Mouse (Mus musculus): ENCODE data around the gene Cdk16. TPM values are rescaled to one million over a fixed set of nuclear protein-coding genes. Genes with fewer than 3 reads are reported as not detected.

Gene Cdk16
- 73.6 and 77.1 TPM in 2 replicates for polyA plus RNA-seq (2015; fragmentation: Nextera tagmentation; extraction: Ambion mirVana)

DNA sequence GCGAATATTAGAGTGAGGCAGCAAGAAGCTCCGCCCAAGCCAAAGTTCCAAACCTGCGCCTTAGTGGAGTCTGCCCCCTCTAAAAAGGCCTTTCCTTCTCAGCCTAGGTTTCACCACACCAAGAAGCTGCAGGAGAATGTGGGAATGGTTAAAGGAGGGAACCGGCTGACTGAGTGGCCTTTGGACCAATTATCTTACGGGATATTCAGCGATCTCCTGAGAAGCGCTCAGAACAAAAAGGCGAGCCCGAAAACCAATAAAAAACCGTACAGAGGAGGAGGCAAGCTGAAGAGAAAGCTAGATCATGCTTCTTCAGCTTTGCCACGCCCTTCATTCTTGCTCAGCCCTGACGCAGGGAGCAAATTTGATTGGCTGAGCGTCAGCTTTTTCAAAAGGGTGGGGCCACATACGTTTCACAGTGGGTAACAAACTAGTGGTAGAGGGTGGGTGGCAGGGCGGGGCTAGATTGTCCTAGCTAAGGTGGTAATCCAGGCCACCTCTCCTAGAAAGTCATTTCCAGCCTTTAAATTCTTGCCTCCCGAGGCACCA is at the start of gene Cdk16:
Gene Cdk16, plus strand, starts transcription at position 436 of the 549 bp plus-strand sequence.
- WGBS = 14% methylated on average over 16 of the region's 16 CpGs
- Histone ChIP-seq H3K4me3 (replicated peaks; ENCODE audit: low read length) (peak within 1 kb of the TSS; percentile 69), H3K27me3 (ENCODE audit: control insufficient read depth, insufficient read depth, low read length) (no peaks in the 10 kb centered on the region), H3K4me1 (ENCODE audit: control insufficient read depth, insufficient read depth, low read length) (peaks cover 4% of the 10 kb centered on the region; the same call in 1 of the 2 replicates), H3K4me2 (ENCODE audit: low read depth, low read length) (peak within 1 kb of the TSS; percentile 63), H3K9ac (ENCODE audit: low read length) (peak within 1 kb of the TSS; percentile 92), H3K36me3 (ENCODE audit: control insufficient read depth, insufficient read depth, low read length) (0 out of 2 replicates have a peak, but pooled peaks cover 5% of the 10 kb centered on the region), H3K9me3 (replicated peaks; ENCODE audit: control insufficient read depth, low read length) (no peaks in the 10 kb centered on the region), H3K27ac (ENCODE audit: low read length) (peak within 1 kb of the TSS; percentile 97)
- peak; percentile 95 for ATAC-seq (ENCODE audit: insufficient read depth, low FRiP score)

DNA sequence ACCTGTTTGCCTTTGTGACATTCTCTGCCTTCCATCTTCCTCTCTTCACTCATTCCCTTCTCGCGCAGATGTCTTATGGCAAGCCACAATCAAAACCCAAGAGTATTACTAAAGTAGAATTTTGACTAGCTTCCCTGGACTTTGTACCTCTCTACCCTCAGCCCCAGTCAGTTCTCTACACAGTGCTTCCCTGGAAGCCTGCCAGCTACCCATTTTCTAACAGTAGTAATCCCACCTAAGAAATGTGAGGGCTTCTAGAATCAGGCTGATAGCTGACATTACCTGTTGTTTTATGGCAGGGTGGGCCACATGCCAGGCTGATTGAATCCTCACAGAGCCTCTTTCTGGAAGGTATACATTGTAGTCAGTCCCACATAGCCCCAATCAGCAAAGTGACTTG is 49.6 kb upstream of the Cdk16 start:
- no peaks in the 10 kb centered on the region; the same call in 1 of the 2 replicates for H3K36me3 ChIP-seq (ENCODE audit: control insufficient read depth, insufficient read depth, low read length)
- H3K27me3 ChIP-seq (ENCODE audit: control insufficient read depth, insufficient read depth, low read length) = no peaks in the 10 kb centered on the region
- no peaks in the 10 kb centered on the region for H3K4me1 ChIP-seq (ENCODE audit: control insufficient read depth, insufficient read depth, low read length)
- no peak overlapping the region for H3K9ac ChIP-seq (ENCODE audit: low read length)
- H3K4me2 ChIP-seq (ENCODE audit: low read depth, low read length) = no peak overlapping the region
- 89% methylated on average over 2 of the region's 2 CpGs for WGBS
- H3K4me3 ChIP-seq (replicated peaks; ENCODE audit: low read length) = no peak overlapping the region
- ATAC-seq (ENCODE audit: insufficient read depth, low FRiP score) = no peak
- no peak overlapping the region for H3K27ac ChIP-seq (ENCODE audit: low read length)
- H3K9me3 ChIP-seq (replicated peaks; ENCODE audit: control insufficient read depth, low read length) = no peaks in the 10 kb centered on the region

DNA sequence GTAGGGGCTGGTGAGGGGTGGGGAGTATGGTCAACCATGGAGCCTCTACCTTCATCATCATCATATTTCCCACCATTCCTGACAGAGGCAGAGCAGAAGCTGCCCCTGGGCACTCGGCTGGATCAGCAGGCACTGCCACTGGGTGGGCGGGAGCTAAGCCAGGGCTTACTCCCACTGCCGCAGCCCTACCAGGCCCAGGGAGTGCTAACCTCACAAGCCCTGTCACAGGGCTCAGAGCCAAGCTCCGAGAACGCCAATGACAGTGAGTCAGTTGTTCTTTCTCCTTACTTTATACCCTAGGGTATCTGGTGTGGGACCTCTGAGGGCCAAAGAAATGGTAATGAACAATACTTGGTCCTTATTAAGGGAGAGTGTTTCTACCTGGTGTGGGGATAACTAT is 43.0 kb upstream of the Cdk16 start:
- ATAC-seq (ENCODE audit: insufficient read depth, low FRiP score) = no peak
- H3K4me3 ChIP-seq (replicated peaks; ENCODE audit: low read length) = no peak overlapping the region
- H3K27ac ChIP-seq (ENCODE audit: low read length) = no peak overlapping the region
- no peaks in the 10 kb centered on the region for H3K36me3 ChIP-seq (ENCODE audit: control insufficient read depth, insufficient read depth, low read length)
- no peak overlapping the region for H3K9ac ChIP-seq (ENCODE audit: low read length)
- H3K4me2 ChIP-seq (ENCODE audit: low read depth, low read length) = no peak overlapping the region
- no peaks in the 10 kb centered on the region for H3K27me3 ChIP-seq (ENCODE audit: control insufficient read depth, insufficient read depth, low read length)
- H3K9me3 ChIP-seq (replicated peaks; ENCODE audit: control insufficient read depth, low read length) = no peaks in the 10 kb centered on the region
- no peaks in the 10 kb centered on the region for H3K4me1 ChIP-seq (ENCODE audit: control insufficient read depth, insufficient read depth, low read length)
- 83% methylated on average over 5 of the region's 5 CpGs for WGBS

DNA sequence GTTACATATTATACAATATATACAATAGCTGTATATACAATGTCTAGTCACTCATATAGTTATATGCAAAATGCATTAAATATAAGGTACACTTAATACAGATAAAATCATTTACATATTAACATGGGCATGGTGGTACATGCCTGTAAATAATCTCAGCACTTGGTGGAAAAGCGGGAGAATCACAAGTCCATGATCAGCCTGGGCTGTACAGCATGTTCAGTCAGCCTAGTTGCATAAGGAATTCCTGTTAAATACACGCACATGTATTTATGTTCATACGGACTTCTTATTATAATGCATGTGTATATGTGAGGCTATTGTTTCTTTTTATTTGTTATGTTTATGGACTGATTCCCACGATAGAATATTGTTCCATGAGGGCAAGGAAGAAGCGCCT is 30.2 kb upstream of the Cdk16 start:
- 31% methylated on average over 5 of the region's 5 CpGs for WGBS
- Histone ChIP-seq H3K9ac (ENCODE audit: low read length) (no peak overlapping the region), H3K27me3 (ENCODE audit: control insufficient read depth, insufficient read depth, low read length) (no peaks in the 10 kb centered on the region), H3K4me2 (ENCODE audit: low read depth, low read length) (peak overlapping the region; percentile 71), H3K4me1 (ENCODE audit: control insufficient read depth, insufficient read depth, low read length) (no peaks in the 10 kb centered on the region), H3K36me3 (ENCODE audit: control insufficient read depth, insufficient read depth, low read length) (no peaks in the 10 kb centered on the region), H3K27ac (ENCODE audit: low read length) (no peak overlapping the region), H3K4me3 (replicated peaks; ENCODE audit: low read length) (peak overlapping the region; percentile 57), H3K9me3 (replicated peaks; ENCODE audit: control insufficient read depth, low read length) (no peaks in the 10 kb centered on the region)
- no peak for ATAC-seq (ENCODE audit: insufficient read depth, low FRiP score)

DNA sequence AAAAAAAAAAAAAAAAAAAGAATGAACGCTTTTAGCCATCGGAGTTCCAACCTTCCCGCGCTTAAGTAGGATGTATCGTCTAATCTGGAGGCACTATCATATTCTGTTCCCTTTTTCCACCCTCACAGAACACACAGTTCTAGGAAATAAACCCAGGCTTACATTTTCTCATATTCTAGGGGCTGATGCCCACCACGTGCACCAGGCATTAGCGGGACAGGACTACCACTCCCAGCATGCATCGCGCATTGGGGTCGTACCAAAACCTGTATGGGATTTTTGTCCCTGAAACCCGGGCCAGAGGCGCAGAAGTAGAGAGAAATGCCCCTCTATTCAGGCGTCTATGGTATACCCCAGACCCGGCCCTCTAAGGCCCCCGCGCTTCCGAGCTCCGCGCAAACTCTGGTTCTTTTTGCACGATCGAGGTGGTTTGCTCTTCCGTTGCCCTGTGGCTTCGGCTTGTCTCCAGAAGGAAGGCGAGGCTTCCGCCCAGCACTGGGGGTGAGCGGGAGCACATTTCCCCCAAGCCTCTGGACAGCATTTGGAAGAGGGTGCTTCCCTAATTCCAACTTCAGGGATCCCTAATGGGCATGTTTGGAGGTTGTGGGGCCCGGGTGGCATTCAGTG is 29.6 kb upstream of the Cdk16 start, which contains the start of gene Uba1:
Gene Uba1, plus strand, starts transcription at position 301 of the 627 bp plus-strand sequence.
- peak within 1 kb of the TSS; percentile 75 for H3K9ac ChIP-seq (ENCODE audit: low read length)
- H3K4me2 ChIP-seq (ENCODE audit: low read depth, low read length) = peak within 1 kb of the TSS; percentile 71
- H3K4me1 ChIP-seq (ENCODE audit: control insufficient read depth, insufficient read depth, low read length) = no peaks in the 10 kb centered on the region
- peak within 1 kb of the TSS; percentile 57 for H3K4me3 ChIP-seq (replicated peaks; ENCODE audit: low read length)
- no peaks in the 10 kb centered on the region for H3K9me3 ChIP-seq (replicated peaks; ENCODE audit: control insufficient read depth, low read length)
- peak; percentile 89 for ATAC-seq (ENCODE audit: insufficient read depth, low FRiP score)
- H3K27ac ChIP-seq (ENCODE audit: low read length) = peak within 1 kb of the TSS; percentile 46; the same call in 1 of the 2 replicates
- H3K27me3 ChIP-seq (ENCODE audit: control insufficient read depth, insufficient read depth, low read length) = no peaks in the 10 kb centered on the region
- 17% methylated on average over 27 of the region's 27 CpGs for WGBS
- no peaks in the 10 kb centered on the region for H3K36me3 ChIP-seq (ENCODE audit: control insufficient read depth, insufficient read depth, low read length)

DNA sequence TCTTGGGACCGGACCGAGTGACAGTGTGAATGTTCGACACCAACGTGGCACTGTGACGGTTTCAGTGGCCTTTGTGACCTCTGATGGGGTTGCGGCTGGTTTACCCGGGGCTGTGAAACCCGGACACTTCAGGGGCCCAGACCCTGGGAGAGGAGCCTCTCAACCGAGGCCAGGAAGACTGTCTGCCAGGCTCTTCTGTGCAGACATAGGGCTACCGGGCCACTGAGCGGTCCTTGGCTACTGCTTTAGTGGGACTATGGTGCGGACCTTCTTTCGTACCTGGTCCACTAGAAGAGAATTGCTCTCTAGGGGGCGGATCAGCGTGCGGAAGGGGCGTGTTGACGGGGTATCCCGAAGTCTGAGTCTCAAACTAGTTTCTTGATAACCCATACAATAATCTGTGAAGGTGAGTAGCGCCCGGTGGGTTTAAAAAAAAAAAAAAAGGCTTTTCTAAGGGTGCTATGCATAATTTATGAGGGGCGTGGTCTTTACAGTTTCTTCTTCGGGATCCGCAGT is 28.8 kb upstream of the Cdk16 start:
- Histone ChIP-seq H3K27me3 (ENCODE audit: control insufficient read depth, insufficient read depth, low read length) (no peaks in the 10 kb centered on the region), H3K4me3 (replicated peaks; ENCODE audit: low read length) (peak overlapping the region; percentile 57), H3K4me1 (ENCODE audit: control insufficient read depth, insufficient read depth, low read length) (no peaks in the 10 kb centered on the region), H3K9me3 (replicated peaks; ENCODE audit: control insufficient read depth, low read length) (no peaks in the 10 kb centered on the region), H3K4me2 (ENCODE audit: low read depth, low read length) (peak overlapping the region; percentile 71), H3K36me3 (ENCODE audit: control insufficient read depth, insufficient read depth, low read length) (no peaks in the 10 kb centered on the region), H3K9ac (ENCODE audit: low read length) (peak overlapping the region; percentile 75), H3K27ac (ENCODE audit: low read length) (0 out of 2 replicates have a peak overlapping the region, but pooled peaks have one; percentile 46)
- no peak for ATAC-seq (ENCODE audit: insufficient read depth, low FRiP score)
- 17% methylated on average over 24 of the region's 24 CpGs for WGBS

DNA sequence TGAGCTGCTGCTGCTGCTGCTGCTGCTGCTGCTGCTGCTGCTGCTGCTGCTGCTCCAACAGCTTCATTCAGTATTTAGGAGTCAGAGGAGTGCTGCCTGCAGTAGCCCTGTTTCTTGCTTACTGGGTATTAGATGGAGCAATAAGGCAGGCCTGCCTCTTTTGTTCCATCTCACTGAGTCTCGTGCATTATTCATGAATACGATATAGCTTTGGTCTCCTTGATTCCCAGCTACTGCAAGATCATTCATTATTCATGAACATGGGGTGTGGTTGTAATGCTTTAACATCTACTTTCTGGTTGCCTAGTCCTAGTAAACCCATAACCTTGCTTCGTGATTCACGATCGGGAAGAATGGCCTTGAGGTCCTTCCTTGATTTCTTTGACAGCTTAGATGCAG is 25.4 kb upstream of the Cdk16 start:
- Histone ChIP-seq H3K27me3 (ENCODE audit: control insufficient read depth, insufficient read depth, low read length) (no peaks in the 10 kb centered on the region), H3K9me3 (replicated peaks; ENCODE audit: control insufficient read depth, low read length) (no peaks in the 10 kb centered on the region), H3K36me3 (ENCODE audit: control insufficient read depth, insufficient read depth, low read length) (no peaks in the 10 kb centered on the region), H3K4me1 (ENCODE audit: control insufficient read depth, insufficient read depth, low read length) (no peaks in the 10 kb centered on the region), H3K4me3 (replicated peaks; ENCODE audit: low read length) (no peak overlapping the region), H3K9ac (ENCODE audit: low read length) (no peak overlapping the region), H3K27ac (ENCODE audit: low read length) (peak overlapping the region; percentile 49; the same call in 1 of the 2 replicates), H3K4me2 (ENCODE audit: low read depth, low read length) (no peak overlapping the region)
- 27% methylated on average over 5 of the region's 5 CpGs for WGBS
- 0 out of 2 replicates have a peak, but pooled peaks have one; percentile 1 for ATAC-seq (ENCODE audit: insufficient read depth, low FRiP score)

DNA sequence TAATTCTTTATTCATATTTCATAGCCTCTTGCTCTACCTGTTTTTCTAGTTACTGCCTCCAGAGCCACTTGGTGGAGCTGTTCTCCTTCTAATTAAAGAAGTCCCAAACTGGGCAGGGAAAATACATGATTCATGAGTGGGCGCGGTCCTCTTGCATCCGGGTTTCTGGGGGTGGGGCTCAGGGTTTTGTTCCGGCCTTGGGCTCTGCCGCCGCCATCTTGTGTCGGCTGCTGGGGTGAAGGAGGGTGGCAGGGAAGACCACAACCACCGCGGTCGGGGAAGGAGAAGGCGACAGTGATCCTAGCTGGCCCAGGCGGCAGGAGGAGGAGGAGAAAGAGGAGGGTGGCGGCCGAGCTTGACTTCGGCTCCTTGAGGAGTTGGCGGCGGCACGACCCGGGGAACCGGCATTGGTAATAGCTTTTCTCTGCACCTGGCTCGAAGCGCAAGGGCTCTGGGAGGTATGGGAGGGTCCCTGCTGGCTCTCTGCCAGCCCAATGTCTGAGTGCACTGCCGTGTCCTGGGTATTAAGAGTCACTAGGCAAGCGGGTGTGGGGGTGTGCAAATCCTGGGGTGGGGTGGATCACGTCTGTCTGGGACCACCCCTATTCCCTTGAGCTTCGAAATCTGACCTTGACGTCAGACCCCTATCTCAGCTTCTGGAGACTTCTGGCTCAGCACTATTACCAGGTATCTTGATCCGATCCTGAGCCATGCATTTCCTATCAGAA is 24.9 kb upstream of the Cdk16 start:
- peak; percentile 87 for ATAC-seq (ENCODE audit: insufficient read depth, low FRiP score)
- Histone ChIP-seq H3K27ac (ENCODE audit: low read length) (peak overlapping the region; percentile 71), H3K36me3 (ENCODE audit: control insufficient read depth, insufficient read depth, low read length) (no peaks in the 10 kb centered on the region), H3K27me3 (ENCODE audit: control insufficient read depth, insufficient read depth, low read length) (no peaks in the 10 kb centered on the region), H3K4me3 (replicated peaks; ENCODE audit: low read length) (peak overlapping the region; percentile 68), H3K4me1 (ENCODE audit: control insufficient read depth, insufficient read depth, low read length) (no peaks in the 10 kb centered on the region), H3K9ac (ENCODE audit: low read length) (peak overlapping the region; percentile 80), H3K9me3 (replicated peaks; ENCODE audit: control insufficient read depth, low read length) (no peaks in the 10 kb centered on the region), H3K4me2 (ENCODE audit: low read depth, low read length) (peak overlapping the region; percentile 66)
- WGBS = 14% methylated on average over 25 of the region's 28 CpGs

DNA sequence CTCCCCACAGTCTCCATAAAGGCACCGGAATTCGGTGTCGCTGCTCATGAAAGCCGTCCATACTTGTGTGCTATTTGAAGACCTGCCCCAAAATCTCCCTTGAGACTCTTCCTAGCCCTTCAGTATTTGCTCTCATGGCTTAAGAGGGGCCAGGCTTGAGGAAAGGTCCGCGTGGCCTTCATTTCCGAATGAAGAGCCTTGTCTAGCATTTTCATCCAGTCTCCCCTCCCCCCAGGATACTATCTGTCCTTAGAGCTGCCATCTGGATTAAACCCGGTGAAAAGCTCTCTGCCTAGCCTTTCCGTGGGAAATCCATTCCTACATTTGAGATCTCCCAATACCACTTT is 24.3 kb upstream of the Cdk16 start:
- WGBS = 14% methylated on average over 9 of the region's 9 CpGs
- no peak for ATAC-seq (ENCODE audit: insufficient read depth, low FRiP score)
- H3K4me1 ChIP-seq (ENCODE audit: control insufficient read depth, insufficient read depth, low read length) = no peaks in the 10 kb centered on the region
- H3K9me3 ChIP-seq (replicated peaks; ENCODE audit: control insufficient read depth, low read length) = no peaks in the 10 kb centered on the region
- H3K27me3 ChIP-seq (ENCODE audit: control insufficient read depth, insufficient read depth, low read length) = no peaks in the 10 kb centered on the region
- H3K36me3 ChIP-seq (ENCODE audit: control insufficient read depth, insufficient read depth, low read length) = 0 out of 2 replicates have a peak, but pooled peaks cover 2% of the 10 kb centered on the region
- peak overlapping the region; percentile 66 for H3K4me2 ChIP-seq (ENCODE audit: low read depth, low read length)
- H3K27ac ChIP-seq (ENCODE audit: low read length) = peak overlapping the region; percentile 71; the same call in 1 of the 2 replicates
- H3K9ac ChIP-seq (ENCODE audit: low read length) = peak overlapping the region; percentile 80
- H3K4me3 ChIP-seq (replicated peaks; ENCODE audit: low read length) = peak overlapping the region; percentile 68

Data from stomach, embryonic 16.5 days (tissue).